Mouse (Mus musculus) lung, postnatal 0 days (tissue): ENCODE results near the gene Gm8113.
"Not testable (repeated sequence)": the region's sequence is repeated elsewhere in the genome, so short reads cannot be mapped to it uniquely, and the experiment has no call there.

Experiments
- CTCF ChIP-seq: IDR thresholded peaks from 2 replicates; pipeline ENCODE4 v1.5.1; 2016; ENCODE audit warnings: antibody characterized with exemption, mild to moderate bottlenecking
- EP300 ChIP-seq: IDR thresholded peaks from 2 replicates; pipeline ENCODE4 v1.6.1; 2016; ENCODE audit warnings: antibody characterized with exemption, mild to moderate bottlenecking, control low read depth

GRCm38 (mm10) chr14:43933399-43933798, 8.2 kb downstream of the Gm8113 start:
- TF ChIP-seq CTCF, EP300: not testable (repeated sequence)
